Mouse (Mus musculus) liver, embryonic 14.5 days (tissue): ENCODE measurements at regions not wholly inside any gene's neighbourhood (a gene's known extent, or its start where the extent isn't known, plus 50 kb on each side); places are given as distances from the start of the nearest gene placed in this dataset.

Source experiments
- CTCF ChIP-seq: IDR thresholded peaks from 2 replicates; pipeline ENCODE4 v1.5.1; 2016; ENCODE audit warnings: antibody characterized with exemption, low read depth, control low read depth
- EP300 ChIP-seq: IDR thresholded peaks from 2 replicates; pipeline ENCODE4 v1.6.1; 2016; ENCODE audit warnings: antibody characterized with exemption, low read depth

DNA sequence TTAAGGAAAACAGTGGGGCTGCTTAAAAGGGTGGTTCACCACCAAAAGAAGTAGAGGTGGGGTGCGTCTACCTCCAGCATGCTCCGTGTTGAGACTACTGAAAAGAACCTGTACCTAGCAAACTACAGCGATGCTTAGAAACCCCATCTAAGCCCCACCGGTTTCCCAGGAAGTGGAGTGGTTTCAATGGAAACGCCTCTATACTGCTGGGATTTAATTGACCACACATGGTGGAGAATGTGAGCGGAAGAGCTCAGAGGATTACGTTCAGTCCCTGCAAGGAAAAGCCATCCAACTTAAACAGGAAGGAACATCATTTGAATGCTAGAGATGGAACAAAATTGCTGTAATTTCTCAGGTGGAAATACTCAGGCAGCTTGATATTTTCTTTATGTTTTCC is 67.5 kb downstream of the Dusp6 start:
- no peak for TF ChIP-seq CTCF
- no peak for TF ChIP-seq EP300
